Mouse (Mus musculus) cortical plate, adult 2 months (tissue): Measurements from ENCODE around the gene Fat2.

Experiments used
- CTCF ChIP-seq: fragments of 200-500 bp; IDR thresholded peaks from 2 replicates; pipeline ENCODE4 v1.5.1; 2011; ENCODE audit warnings: mild to moderate bottlenecking, control low read depth, low read length; ENCODE audit not compliant: insufficient read depth; ENCODE audit errors: extremely low read depth
- POLR2A ChIP-seq: fragments of 200-500 bp; IDR thresholded peaks from 2 replicates; pipeline ENCODE4 v1.6.1; 2011; ENCODE audit warnings: mild to moderate bottlenecking, low read length, control low read depth; ENCODE audit not compliant: insufficient read depth; ENCODE audit errors: extremely low read depth

- no peak for TF ChIP-seq CTCF
- TF ChIP-seq POLR2A: no peak
Observed at GRCm38 (mm10) chr11:55336101-55336891, at the start of gene Fat2.
